Mouse (Mus musculus) induced T-regulatory cell, adult 2 months (primary cell): ENCODE measurements around the gene Pcnp.

Experiments
- DNase-seq: peaks from one replicate; pipeline ENCODE4 v3.0.0-alpha.2; 2012; ENCODE audit warnings: low read depth

Pcnp gene

GRCm38 (mm10) chr16:55967221-55967620 is 62.3 kb downstream of the Pcnp start:
- DNase-seq, result peak; percentile 41

- peak; percentile 96 for DNase-seq
These were observed 63.2 kb downstream of the Pcnp start, which contains the start of gene Rpl24 for GRCm38 (mm10) chr16:55966212-55966871. Rpl24 (plus strand) TSS chr16:55966275.

- DNase-seq, result peak; percentile 68
These were observed 65.2 kb downstream of the Pcnp start for GRCm38 (mm10) chr16:55964126-55964949.

- DNase-seq, result peak; percentile 73
These were observed 66.5 kb downstream of the Pcnp start for GRCm38 (mm10) chr16:55963068-55963467.
